Mouse (Mus musculus) adrenal gland, postnatal 14 days (tissue): Measurements from ENCODE around the gene Klf6. TPM values are rescaled to one million over a fixed set of nuclear protein-coding genes. Genes with fewer than 3 reads are reported as not detected.

Experiments
- DNase-seq: peaks from one replicate; pipeline ENCODE4 v3.0.0; 2021; ENCODE audit warnings: mixed read lengths
- microRNA-seq, 2 experiments: library from miRNA; unstranded; fragments of <30 nt; microRNA quantifications; one replicate each; pipeline ENCODE4 v1.2.0; 2021
- total RNA-seq: library from RNA; stranded (reverse); gene quantifications from 2 replicates; pipeline ENCODE4 v1.2.3, GENCODE M21; 2021

Klf6 gene
- total RNA-seq, 1 experiment from 2014 or later, result 45.3 TPM

GRCm38 (mm10) chr13:5899641-5900040 lies 38.4 kb downstream of the Klf6 start:
- no peak for DNase-seq

GRCm38 (mm10) chr13:5913201-5913600 lies 51.9 kb downstream of the Klf6 start:
- DNase-seq, result no peak

- no peak for DNase-seq
Measured at GRCm38 (mm10) chr13:5917360-5917759, 56.1 kb downstream of the Klf6 start.

- DNase-seq, result no peak
Measured at GRCm38 (mm10) chr13:5919966-5920365, 58.7 kb downstream of the Klf6 start.

Small RNAs within 50 kb of the gene (microRNA-seq; reads per million reads assigned to microRNA genes)
- gene Gm26043, result 0 reads per million in 2 experiments
